Mouse (Mus musculus) brain, adult 2 months (tissue): Measurements from ENCODE around the gene Cox20.

Experiments used
- DNase-seq: peaks from one replicate; pipeline ENCODE4 v3.0.0; 2011; ENCODE audit warnings: low read depth, low spot score

Gene Cox20

GRCm38 (mm10) chr1:178354576-178354975 is 35.6 kb downstream of the Cox20 start:
- DNase-seq, result no peak

- DNase-seq, result peak; percentile 90
These were observed 39.1 kb downstream of the Cox20 start for GRCm38 (mm10) chr1:178357776-178358710.

- no peak for DNase-seq
These were observed 41.3 kb downstream of the Cox20 start for GRCm38 (mm10) chr1:178360264-178360663.

GRCm38 (mm10) chr1:178360702-178361101 is 41.8 kb downstream of the Cox20 start:
- DNase-seq, result no peak

- no peak for DNase-seq
These were observed 46.2 kb downstream of the Cox20 start for GRCm38 (mm10) chr1:178365171-178365570.

- no peak for DNase-seq
These were observed 49.2 kb downstream of the Cox20 start for GRCm38 (mm10) chr1:178368121-178368520.

- peak; percentile 99 for DNase-seq
These were observed 49.8 kb downstream of the Cox20 start for GRCm38 (mm10) chr1:178368548-178369271.

GRCm38 (mm10) chr1:178369272-178369651 is 50.3 kb downstream of the Cox20 start:
- peak; percentile 83 for DNase-seq
